Mouse (Mus musculus) frontal cortex, postnatal 10 days (tissue): ENCODE results near the gene Lifr.

ENCODE experiments used
- DNase-seq, 2 experiments: peaks; one replicate each; pipeline ENCODE4 v3.0.0; 2022; ENCODE audit warnings: low spot score in 2 of 2, mixed read lengths in 1 of 2

The Lifr gene

DNA sequence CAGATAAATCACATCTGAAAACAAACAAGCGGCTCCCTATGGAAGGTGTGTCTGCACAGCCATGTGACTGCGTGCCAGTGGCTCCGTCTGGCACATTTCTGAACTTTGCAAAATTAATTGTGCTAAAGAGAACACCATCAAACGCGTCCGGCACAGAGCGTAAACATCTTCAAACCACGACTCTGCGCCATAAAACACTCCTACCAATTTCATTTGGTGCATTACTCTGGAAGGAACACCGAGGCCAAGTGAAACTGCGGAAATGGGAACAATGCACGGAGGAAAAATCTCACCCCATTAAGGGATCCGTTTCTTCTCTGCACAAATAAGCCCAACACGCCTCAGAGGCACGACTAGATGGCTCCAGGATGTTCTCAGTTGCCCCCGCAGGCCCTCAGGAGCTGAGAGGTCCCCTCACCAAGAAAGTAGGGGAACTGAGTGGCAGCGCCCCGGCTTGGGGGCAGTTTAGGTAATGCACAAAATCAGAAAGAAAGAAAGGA, 38.3 kb downstream of the Lifr start:
- no peak for DNase-seq

DNA sequence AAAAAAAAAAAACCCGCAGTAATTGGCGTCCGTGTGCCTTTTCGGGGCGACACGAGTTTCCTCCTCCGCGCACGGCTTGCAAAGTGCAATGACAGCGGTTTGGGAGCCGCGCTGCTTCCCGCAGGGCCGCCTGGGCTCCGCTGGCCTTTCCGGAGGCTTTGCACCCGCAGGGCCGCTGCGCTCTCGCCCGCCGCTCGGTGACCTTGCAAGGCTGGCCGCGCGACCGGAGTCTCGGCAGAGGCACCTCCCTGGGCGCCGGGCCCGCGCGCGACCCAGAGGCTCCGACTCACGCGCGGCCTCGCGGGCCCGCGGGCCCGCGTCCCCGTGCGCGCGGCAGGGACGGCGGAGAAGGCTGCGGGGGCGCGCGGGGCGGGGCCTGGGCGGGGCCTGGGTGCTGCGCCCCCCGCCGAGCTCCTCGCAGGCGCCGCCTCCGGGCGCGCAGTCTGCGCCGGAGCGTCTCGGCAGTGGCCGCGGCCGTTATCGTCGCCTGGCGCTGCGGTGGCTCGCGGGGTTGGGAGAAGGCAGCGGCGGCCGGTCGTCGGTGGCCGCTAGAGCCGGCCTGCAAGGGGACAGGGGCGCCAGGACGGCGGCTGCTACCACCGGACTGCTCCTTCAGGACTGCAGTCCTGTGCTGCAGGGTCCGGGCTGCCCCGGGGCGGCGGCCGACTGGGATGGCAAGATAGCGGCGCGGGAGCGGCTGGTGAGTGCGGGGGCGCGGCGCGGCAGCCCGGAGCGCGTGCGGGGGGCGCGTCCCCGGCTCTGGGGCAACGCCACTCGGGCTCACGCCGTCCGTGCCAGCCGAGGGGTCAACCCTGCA, 38.9 kb downstream of the Lifr start:
- peak; percentile 57 to 83 for DNase-seq

DNA sequence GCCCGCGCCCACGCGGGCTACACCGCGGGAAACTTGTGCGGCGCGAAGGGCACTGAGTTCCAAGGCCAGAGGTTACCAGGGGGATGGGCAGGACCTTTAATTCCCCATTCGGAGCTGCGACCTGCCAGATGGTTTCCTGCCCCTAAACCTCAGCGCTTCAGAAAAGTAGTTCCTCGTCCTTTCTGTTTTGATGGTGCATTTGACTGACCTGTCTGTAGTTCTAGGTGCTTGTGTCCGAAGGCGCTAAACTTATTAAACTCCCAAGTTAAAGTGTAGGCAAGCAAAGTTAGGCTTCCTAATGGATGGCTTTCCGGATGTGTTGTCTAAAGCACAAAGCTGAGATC, 39.5 kb downstream of the Lifr start:
- DNase-seq, result no peak

DNA sequence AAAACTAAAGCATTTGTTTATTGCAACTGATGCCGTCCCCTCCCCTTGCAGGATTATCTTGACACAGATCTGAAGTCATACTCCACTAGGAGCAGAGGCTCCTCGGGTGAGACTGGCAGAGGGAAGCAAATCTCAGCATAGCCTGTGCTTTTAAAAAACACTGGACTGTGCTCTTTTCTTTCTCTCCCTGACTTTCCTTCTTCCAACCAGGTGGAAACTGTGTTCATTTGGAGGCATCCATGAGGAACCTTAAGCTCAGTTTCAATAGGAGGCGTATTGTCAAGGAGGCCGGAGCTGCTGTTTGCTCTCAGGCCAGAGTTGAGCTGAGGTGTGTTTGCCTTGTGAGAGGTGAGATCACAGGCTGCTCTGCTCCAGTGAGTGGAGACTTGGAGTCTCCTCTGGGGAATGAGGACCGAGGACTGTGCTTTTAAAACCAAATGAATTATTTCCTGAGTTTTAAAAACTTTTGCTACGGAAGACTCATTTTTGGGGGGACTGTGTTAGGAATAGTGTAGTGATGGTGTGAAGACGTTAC, 40.3 kb downstream of the Lifr start:
- DNase-seq, result no peak

DNA sequence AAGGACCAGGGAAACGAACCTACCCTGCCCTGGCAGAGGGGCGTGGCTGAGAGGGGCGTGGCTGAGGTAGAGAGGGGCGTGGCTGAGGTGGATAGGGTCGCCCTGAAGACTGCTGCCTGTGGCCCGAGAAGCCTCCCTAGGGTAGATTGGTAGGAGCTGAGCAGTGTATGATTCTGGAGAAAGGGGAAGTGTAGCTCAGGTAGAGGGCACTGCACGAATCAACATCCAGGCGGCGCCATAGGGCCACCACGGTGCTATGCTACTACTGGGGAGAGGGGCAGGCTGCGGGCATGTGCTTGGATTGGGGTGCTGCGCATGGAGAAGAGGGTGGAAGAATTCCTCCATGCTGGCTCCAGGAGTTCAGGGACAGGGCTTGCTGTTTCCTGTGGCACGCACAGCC, 42.3 kb downstream of the Lifr start:
- DNase-seq, result no peak

DNA sequence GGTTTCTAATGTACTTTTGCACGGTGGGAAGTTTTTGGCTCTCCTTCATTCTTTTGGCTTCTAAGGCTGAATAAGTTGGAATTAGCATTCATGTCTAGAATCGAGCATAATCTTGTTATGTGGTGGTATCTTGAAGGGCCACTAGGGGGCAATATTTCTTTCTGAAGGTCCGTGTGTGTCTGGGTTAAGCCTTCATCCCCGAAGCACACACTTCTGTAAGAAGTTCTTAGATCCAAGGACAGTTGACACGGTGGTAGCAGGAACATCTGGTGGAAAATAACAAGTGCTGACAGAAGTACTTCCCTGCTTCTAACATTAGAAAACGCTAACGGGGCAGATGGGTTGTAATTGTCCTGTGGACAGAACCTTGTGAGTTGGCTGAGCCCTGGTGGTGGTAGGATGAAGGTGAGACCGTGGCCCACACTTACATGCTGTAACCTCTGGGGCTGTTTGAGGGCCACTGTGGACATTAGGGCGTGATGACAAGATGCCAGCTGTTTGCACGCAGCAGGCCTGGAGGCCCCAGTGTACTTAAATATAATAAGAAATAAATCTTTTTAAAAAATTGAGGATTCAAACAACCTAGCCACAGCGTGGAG, 44.1 kb downstream of the Lifr start:
- no peak for DNase-seq

DNA sequence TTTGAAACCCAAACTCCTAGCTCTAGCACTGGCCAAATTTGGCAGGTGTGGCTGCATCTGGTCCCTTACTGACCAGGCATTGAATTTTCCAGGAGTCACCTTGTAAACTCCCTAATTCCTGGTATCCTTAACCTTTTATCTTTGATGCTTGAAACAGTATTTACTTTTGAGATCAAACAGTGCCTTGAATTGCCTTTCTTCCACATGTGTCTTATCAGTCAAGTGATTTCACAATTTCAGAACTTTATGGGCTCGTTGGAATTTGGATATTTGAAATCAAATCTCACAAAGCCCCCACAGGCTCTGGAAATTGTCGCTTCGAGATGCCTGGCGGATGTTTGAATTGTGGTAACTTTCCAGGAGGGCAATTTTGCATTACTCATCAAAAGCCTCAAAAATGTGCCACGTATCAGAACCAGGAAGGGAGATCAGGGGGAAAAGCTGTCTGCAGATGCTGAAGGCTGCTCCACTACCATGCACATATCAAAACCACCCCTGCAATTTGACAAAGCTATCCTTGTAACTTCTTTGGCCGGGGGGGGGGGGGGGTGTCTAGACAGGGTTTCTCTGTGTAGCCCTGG, 45.7 kb downstream of the Lifr start:
- no peak for DNase-seq

DNA sequence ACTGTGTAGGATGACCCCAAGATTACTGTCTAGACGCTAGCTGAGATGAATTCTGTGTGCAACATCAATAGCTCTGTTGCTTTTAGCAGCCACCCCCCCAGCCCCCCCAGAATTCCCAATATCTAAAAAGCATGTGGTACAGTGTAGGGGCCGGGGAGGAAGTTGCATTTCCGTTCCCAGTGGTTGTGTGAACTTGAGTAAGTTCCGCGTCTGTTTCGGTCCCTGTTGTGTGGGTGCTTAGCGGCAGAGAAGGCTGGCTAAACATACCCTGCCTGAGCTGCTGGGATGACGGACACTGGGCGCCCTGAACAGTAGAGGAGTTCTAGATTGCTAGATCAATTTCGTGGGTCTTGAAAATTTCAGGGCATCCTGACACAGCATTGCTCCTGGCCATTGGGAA, 46.5 kb downstream of the Lifr start:
- DNase-seq, result no peak

DNA sequence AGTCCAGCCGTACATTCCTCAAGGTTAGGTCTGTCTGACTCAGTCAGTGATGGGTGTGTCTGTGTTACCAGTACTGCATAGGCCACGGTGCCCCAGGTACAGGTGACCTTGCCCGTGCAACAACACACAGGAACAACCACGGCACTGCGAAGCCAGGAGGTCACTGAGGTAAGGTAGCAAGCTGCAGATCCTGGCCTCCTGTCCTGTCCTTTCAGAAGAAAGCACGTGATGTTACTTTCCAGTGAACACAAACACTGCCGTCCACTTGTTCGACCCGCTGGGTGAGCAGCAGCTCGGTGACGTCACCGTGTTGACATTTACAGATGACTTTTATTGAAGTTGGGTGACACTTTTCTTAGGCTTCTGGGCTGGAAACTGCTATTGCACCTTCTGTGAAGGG, 47.2 kb downstream of the Lifr start:
- DNase-seq, result no peak

DNA sequence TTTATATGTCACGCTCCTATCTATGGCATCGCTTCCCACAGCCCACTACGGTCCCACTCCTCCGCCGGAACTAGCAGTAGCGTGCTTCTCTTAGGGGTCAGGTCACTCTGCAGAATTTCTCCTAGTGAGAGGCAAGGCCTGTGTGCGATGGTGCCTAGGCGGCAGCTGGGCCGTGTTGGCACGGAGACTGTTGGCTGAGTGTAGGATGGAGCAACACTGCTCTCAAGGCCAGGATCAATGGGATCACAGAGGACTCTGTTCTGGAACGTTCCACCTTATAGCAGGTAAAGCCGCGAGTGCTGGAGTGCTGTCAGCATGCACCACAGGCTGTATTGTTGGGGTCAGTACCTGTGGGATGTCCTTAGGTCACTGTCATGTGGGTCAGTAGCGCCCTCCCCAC, 48.1 kb downstream of the Lifr start:
- no peak for DNase-seq

DNA sequence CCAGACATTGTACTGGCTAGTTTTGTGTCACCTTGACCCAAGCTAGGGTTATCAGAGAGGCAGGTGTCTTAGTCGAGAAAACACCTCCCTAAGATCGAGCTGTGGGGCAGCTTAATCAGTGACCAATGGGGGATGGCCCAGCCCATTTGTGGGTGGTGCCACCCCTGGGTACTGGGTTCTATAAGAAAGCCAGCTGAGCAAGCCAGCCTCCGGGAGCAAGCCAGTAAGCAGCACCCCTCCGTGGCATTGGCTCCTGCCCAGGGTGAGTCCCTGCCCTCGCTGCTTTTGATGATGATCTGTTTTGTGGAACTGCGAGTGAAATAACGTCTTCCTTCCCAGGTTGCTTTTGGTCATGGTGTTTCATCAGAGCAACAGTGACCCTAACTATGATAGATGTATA, 49.9 kb downstream of the Lifr start:
- no peak for DNase-seq

DNA sequence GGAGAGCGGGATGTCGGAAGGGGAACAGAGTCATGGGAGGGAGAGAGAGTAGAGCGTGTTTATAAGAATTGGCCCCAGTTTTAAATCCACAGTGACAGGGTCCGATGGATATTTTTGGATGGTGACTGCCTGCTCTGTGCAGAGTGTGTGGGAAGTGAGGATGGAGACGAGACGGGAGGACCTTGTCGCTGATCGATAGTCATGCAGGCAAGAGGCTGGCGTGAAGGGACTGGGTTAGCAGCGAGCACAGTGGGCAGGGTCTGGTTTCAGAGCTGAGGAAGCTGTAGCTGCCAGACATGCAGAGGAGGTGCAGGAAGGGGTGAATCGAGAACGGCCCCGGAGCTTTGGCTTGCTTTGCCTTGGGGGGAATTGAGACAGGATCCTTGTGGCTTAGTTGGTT, 50.8 kb downstream of the Lifr start:
- no peak for DNase-seq

DNA sequence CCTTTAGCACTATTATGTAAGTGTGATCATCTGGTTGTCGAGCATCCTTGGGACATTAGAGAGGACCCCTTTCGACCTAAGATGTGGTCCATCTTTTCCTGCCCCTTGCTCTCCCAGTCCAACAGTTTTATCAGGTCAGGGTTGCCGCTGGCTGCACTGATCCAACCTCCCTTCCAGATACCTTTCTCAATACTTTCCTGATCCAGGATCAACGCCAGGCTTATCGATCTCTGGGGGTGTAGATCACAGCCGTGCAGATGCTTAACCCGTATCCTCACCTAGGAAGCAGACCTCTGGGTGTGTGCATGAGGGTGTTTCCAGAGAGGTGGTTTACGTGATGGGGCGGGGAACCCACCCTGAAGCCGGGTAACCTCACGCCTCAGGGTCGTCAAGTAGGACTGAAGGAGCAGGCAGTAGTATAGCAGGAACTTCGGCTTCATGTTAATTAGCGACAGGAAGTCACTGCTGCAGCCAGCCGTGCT, 53.3 kb downstream of the Lifr start:
- no peak for DNase-seq

DNA sequence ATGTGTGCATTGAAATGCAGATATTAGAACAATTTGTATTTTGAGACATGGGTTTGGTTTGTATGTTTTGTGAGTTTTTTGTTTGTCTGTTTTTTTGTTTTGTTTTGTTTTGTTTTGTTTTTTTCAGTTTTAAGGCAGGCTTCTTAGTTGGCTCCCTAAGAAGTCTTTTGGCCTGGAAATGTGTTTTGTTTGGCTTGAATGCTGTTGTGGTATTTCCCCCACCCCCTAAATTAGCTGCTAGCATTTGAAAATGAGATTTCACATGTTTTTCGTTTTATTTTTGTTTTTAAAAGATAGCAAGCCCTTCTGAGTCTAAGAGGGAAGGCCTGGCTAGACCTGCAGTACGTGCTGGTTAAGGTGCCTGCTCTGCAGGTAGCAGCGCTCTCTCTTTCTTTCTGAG, 54.1 kb downstream of the Lifr start:
- DNase-seq, result no peak

DNA sequence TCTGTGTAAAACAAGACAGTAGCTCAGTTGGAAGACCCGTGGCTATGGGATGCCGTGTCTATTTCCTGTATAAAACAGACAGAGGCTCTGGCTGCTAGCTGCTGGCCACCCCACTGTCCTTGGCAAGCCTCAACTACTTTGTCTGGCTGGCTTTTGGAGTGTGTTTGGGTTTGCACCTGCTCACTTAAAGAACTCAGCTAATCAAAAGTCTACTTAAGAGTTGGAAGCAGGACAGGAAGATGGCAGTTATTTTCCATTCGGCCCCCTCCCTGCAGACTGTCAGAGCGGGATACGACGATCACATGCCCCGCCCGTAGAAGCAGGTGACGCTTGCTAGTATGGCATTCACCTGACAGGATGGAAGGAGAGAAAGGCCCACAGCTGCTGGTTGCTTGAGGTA, 54.5 kb downstream of the Lifr start:
- DNase-seq, result no peak

DNA sequence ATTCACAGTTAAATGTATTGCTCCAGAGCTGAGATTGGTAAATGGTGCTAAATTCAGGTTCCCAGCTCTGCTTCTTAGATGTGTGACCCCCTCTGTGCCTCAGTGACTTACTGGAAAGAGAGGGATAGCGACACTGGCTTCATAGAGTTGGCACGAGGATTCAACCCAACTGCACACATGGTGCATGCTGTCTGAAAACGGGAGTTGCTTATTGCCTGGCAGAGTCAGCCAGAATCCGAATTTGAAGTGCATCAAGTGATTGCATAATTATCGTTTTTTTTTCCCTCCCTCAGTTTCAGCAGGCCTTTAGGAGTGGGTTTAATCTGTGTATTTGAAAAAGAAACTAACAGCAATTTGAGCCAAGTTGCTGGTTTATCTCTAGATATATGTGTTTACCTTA, 55.1 kb downstream of the Lifr start:
- DNase-seq, result no peak

DNA sequence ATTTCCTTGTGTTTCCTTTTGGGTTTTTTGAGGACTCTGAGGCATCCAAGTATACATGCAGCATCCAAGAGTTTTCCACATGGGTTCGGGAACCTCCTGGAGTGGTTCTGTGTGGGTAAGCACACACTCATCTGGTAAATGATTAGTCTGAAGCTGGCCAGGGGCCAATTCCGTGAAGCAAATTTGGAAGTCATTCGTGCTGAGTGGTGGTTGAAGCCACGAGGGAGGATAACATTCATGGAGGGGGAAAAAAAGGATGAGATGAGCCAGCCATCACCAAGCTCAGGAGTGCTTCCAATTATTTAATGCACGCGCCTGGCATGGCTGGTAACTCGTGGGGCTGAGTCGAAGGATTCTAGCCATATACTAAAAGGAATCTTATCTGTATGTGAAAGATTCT, 56.1 kb downstream of the Lifr start:
- no peak for DNase-seq

DNA sequence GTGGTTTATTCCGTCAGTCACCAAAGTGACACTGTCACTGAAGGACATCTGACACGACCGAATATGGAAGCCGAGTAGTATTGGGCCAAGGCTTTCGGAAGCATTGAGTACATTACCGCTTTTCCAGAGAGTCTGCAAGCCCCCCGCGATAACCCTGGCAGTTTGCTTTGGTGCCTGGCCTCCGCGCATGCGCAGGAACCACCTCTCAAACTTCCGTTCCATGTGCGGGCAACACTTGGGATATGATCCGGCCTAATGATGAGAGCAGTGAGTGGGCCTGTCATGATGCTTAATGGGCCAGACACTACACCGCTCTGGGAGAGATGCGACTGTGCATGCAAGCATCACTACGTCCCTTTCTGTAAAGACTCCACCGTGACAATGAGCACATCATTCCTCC, 59.4 kb downstream of the Lifr start:
- no peak for DNase-seq

DNA sequence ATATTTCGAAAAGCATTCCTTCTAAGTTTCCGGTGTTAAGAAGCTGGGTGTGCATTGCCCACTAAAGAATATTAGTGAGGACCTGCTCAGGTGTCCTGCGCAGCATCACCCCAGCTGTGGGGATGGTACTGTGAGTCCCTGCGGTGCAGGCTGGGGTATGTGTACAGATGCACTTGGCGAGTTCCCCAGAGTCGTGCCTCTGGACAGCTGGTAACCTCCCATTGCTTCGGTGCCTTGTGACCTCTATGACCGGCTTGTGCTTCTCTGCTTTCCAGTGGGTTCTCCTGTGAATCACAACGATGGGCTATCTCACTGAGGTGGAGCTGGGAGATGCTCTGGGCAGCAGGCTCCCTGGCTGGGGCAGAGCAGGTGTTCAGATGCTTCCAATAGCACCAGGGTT, 60.2 kb downstream of the Lifr start:
- DNase-seq, result no peak

DNA sequence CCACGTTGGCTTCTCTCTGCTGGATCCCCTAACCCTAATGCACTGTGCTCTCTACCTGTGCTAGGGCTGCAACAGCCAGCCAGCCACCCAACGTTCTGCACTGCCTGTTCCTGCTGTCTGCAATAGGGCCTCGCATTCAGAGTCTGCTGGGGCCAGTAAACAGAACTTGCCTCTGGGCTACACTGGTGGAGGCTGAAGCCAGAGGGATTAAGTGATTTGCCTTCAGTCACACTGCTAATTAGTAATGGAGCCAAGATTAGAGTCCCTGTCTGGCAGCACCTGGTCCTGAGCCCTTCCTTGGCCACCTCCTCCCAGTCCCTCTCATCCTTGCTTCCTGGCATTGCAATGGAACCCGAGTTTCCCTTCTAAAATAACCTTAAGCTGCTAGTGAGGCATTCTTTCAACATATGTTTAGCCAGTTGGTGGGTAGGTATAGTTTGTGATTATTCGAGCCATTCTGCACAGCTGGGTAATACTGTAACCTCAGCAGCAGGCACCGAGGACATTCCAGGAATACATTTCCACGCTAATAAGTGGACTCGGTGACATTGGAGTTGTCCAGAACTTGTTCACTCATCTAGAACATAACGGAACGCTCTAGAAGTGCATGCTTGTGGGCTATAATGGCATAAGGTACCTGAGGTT, 61.8 kb downstream of the Lifr start:
- DNase-seq, result no peak

DNA sequence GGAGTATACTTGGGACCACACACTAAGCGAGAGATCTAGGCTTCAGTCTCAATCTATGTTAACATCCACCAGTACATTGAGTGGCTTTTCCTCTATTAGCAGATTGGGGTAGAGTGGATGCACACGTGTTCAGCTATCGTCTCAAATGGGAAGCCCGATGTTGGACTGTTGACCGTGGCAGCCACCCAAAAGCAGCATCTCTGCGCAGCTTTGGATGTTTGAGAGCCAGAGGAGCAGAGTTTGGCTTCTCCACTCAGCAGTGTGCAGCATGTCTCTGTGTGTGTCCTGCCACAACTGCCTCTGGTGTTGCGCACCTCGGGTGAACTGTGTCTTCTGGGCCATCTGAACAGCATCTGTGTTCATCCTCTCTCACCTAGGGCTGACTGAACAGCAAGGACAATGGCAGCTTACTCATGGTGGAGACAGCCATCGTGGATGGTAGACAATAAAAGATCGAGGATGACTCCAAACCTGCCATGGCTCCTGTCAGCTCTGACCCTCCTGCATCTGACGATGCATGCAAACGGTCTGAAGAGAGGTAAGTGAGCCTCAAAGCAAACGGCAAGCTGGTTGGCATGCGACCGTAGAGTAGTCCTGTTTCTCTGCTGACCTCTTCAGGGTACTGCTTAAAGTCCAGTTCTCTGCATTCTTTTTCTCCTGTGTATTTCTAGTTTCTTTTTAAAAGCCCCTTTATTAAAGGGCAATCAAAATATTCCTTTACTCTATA, 63.8 kb downstream of the Lifr start:
- DNase-seq, result no peak

DNA sequence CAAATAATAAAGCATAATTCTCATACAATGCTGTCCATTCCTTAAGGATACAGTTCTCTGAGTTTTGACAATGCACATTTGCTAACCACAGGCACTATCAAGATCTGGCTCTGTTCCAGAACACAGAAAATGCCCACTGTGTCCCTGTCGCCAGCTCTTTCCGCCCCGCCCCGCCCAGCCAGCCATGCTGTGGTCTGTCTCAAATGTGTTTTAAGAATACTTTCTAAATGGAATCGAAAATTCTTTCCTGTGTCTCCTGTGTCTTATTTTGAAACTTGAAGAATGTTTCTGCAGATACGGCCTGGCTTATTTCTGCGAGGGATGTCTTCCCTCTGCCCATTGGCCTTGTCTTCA, 64.3 kb downstream of the Lifr start:
- no peak for DNase-seq
